Mouse (Mus musculus) ES-Bruce4 (cell line): ENCODE results near the gene Prkce.

Experiments
- CTCF ChIP-seq: IDR thresholded peaks from one replicate; pipeline ENCODE4 v1.8.1; 2011; ENCODE audit warnings: low read depth, low read length
- POLR2A ChIP-seq: IDR thresholded peaks from one replicate; pipeline ENCODE4 v1.8.1; 2011; ENCODE audit warnings: low read length; ENCODE audit not compliant: insufficient read depth

- TF ChIP-seq CTCF (no peak), POLR2A (no peak)
Measured at GRCm38 (mm10) chr17:86454351-86454706, 286.7 kb downstream of the Prkce start.
